Mouse (Mus musculus): ENCODE data around the gene Dnaja2.

The Dnaja2 gene

GRCm38 (mm10) chr8:85556986-85557600 is 1.9 kb upstream of the Dnaja2 start:
- no peak for DNase-seq (ENCODE audit: low read depth, low spot score)

- peak; percentile 72 for DNase-seq (ENCODE audit: low read depth, low spot score)
These were observed 558 bp downstream of the Dnaja2 start for GRCm38 (mm10) chr8:85554391-85555180.

GRCm38 (mm10) chr8:85551934-85552333 is 3.2 kb downstream of the Dnaja2 start:
- no peak for DNase-seq (ENCODE audit: low read depth, low spot score)

- DNase-seq (ENCODE audit: low read depth, low spot score) = no peak
These were observed 18.8 kb downstream of the Dnaja2 start for GRCm38 (mm10) chr8:85536332-85536731.

- no peak for DNase-seq (ENCODE audit: low read depth, low spot score)
These were observed 21.0 kb downstream of the Dnaja2 start for GRCm38 (mm10) chr8:85534163-85534562.

GRCm38 (mm10) chr8:85533434-85533833 is 21.7 kb downstream of the Dnaja2 start:
- DNase-seq (ENCODE audit: low read depth, low spot score) = no peak

GRCm38 (mm10) chr8:85532843-85533242 is 22.3 kb downstream of the Dnaja2 start:
- peak; percentile 70 for DNase-seq (ENCODE audit: low read depth, low spot score)

- DNase-seq (ENCODE audit: low read depth, low spot score) = no peak
These were observed 23.7 kb downstream of the Dnaja2 start for GRCm38 (mm10) chr8:85531471-85531870.

GRCm38 (mm10) chr8:85530717-85531116 is 24.4 kb downstream of the Dnaja2 start:
- DNase-seq (ENCODE audit: low read depth, low spot score) = no peak

GRCm38 (mm10) chr8:85528959-85529358 is 26.2 kb downstream of the Dnaja2 start:
- no peak for DNase-seq (ENCODE audit: low read depth, low spot score)

GRCm38 (mm10) chr8:85526105-85526504 is 29.0 kb downstream of the Dnaja2 start:
- peak; percentile 76 for DNase-seq (ENCODE audit: low read depth, low spot score)

GRCm38 (mm10) chr8:85524086-85524485 is 31.1 kb downstream of the Dnaja2 start:
- no peak for DNase-seq (ENCODE audit: low read depth, low spot score)

- no peak for DNase-seq (ENCODE audit: low read depth, low spot score)
These were observed 33.8 kb downstream of the Dnaja2 start for GRCm38 (mm10) chr8:85521332-85521731.

GRCm38 (mm10) chr8:85520586-85520985 is 34.6 kb downstream of the Dnaja2 start:
- DNase-seq (ENCODE audit: low read depth, low spot score) = no peak

GRCm38 (mm10) chr8:85517956-85518355 is 37.2 kb downstream of the Dnaja2 start:
- no peak for DNase-seq (ENCODE audit: low read depth, low spot score)

- no peak for DNase-seq (ENCODE audit: low read depth, low spot score)
These were observed 37.8 kb downstream of the Dnaja2 start for GRCm38 (mm10) chr8:85517336-85517735.

GRCm38 (mm10) chr8:85515391-85515790 is 39.8 kb downstream of the Dnaja2 start:
- DNase-seq (ENCODE audit: low read depth, low spot score) = no peak

GRCm38 (mm10) chr8:85513283-85513682 is 41.9 kb downstream of the Dnaja2 start:
- no peak for DNase-seq (ENCODE audit: low read depth, low spot score)

GRCm38 (mm10) chr8:85512234-85512633 is 42.9 kb downstream of the Dnaja2 start:
- DNase-seq (ENCODE audit: low read depth, low spot score) = no peak

- DNase-seq (ENCODE audit: low read depth, low spot score) = no peak
These were observed 46.5 kb downstream of the Dnaja2 start for GRCm38 (mm10) chr8:85508661-85509060.

- no peak for DNase-seq (ENCODE audit: low read depth, low spot score)
These were observed 48.5 kb downstream of the Dnaja2 start for GRCm38 (mm10) chr8:85506620-85507019.

- no peak for DNase-seq (ENCODE audit: low read depth, low spot score)
These were observed 50.4 kb downstream of the Dnaja2 start for GRCm38 (mm10) chr8:85504704-85505103.

- DNase-seq (ENCODE audit: low read depth, low spot score) = no peak
These were observed 52.1 kb downstream of the Dnaja2 start for GRCm38 (mm10) chr8:85503065-85503464.

Measured in R1 (cell line).